Mouse (Mus musculus) hindbrain, embryonic 12.5 days (tissue): ENCODE results near the gene Gm20873. TPM values are rescaled to one million over a fixed set of nuclear protein-coding genes. Genes with fewer than 3 reads are reported as not detected.
"Not testable (repeated sequence)": the region's sequence is repeated elsewhere in the genome, so short reads cannot be mapped to it uniquely, and the experiment has no call there.

Experiments
- ATAC-seq: fragments of 200-750 bp; cut with Nextera tagmentation; 2 replicates; pipeline ENCODE4 v1.8.0; 2017; ENCODE audit warnings: moderate TSS enrichment; ENCODE audit not compliant: low FRiP score
- H3K27ac ChIP-seq: fragments of 300-500 bp; sonication (generic); 2 replicates; pipeline ENCODE4 v1.5.1; 2016; ENCODE audit warnings: mild to moderate bottlenecking
- H3K27me3 ChIP-seq: fragments of 300-500 bp; sonication (generic); 2 replicates; pipeline ENCODE4 v1.6.1; 2016; ENCODE audit warnings: mild to moderate bottlenecking
- H3K36me3 ChIP-seq: fragments of 300-500 bp; sonication (generic); 2 replicates; pipeline ENCODE4 v1.6.1; 2016; ENCODE audit warnings: mild to moderate bottlenecking
- H3K4me1 ChIP-seq: fragments of 300-500 bp; sonication (generic); 2 replicates; pipeline ENCODE4 v1.6.1; 2016
- H3K4me2 ChIP-seq: fragments of 300-500 bp; sonication (generic); replicated peaks from 2 replicates; pipeline ENCODE4 v1.6.1; 2016; ENCODE audit warnings: mild to moderate bottlenecking
- H3K4me3 ChIP-seq: fragments of 300-500 bp; sonication (generic); 2 replicates; pipeline ENCODE4 v1.5.1; 2016; ENCODE audit warnings: mild to moderate bottlenecking
- H3K9ac ChIP-seq: fragments of 300-500 bp; sonication (generic); 2 replicates; pipeline ENCODE4 v1.6.1; 2016; ENCODE audit warnings: mild to moderate bottlenecking, moderate library complexity
- H3K9me3 ChIP-seq: fragments of 300-500 bp; sonication (generic); replicated peaks from 2 replicates; pipeline ENCODE4 v1.6.1; 2016; ENCODE audit warnings: mild to moderate bottlenecking
- WGBS: fragments of 180-500 bp; shearing (Covaris S2); methylation state at CpG from one replicate; pipeline ENCODE4 v1.1.7; 2016; 5-methylcytosine and 5-hydroxymethylcytosine counted together
- polyA plus RNA-seq: library from polyadenylated mRNA; unstranded; fragments of >200 nt; fragmentation: Nextera tagmentation; extraction: Ambion mirVana; gene quantifications from 2 replicates; pipeline ENCODE4 v1.2.1, GENCODE M21; 2016

The Gm20873 gene
- polyA plus RNA-seq: not detected in 2 replicates

DNA sequence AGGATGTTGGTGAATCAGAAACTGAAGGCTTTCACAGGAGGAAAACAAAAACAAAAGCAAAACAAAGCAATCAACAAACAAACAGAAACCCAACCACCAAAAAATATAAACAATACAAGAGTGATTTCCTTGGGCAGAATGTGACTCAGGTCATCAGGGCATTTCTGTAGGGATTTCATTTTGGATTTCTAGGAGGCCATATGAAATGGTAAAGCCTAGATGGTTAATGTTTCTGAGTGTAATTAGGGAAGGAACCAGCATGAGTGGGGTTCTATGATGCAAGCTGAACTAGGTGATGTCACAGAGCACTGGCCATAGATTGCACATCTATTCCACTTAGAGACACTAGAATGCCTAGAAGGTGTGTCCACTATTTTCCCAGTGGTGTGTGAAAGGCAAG lies at the start of gene Gm20873:
Gene Gm20873, plus strand, starts transcription at position 301 of the 400 bp plus-strand sequence.
- H3K27ac ChIP-seq, ATAC-seq, H3K4me2 ChIP-seq, H3K27me3 ChIP-seq, H3K9ac ChIP-seq, H3K4me1 ChIP-seq, H3K9me3 ChIP-seq, H3K36me3 ChIP-seq, H3K4me3 ChIP-seq: not testable (repeated sequence)

DNA sequence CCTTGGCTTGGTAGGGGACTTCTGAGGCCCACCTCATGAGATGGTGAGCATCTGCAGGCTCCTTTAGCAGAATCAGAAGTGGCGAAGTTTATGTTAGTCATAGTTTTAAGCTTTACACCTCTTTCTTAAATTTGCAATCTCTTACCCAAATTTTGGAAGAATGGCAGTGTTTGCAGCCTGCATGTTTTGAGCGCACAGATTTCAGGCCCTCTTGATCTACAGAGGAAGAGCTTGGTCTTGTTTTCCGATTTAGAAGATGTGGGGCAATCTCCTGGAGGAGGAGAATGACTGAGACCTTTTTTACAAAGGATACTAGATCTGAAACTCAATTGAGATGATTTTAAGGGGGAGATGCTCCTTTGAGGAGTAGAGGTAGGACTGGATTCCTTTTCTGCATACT lies 29.0 kb upstream of the Gm20873 start, which contains the start of gene Gm21746:
Gene Gm21746, minus strand, starts transcription at position 101 of the 400 bp plus-strand sequence.
- WGBS: 82% methylated on average over 2 of the region's 3 CpGs

More for the DNA sequence above, 29.0 kb upstream of the Gm20873 start, which contains the start of gene Gm21746:
- H3K9ac ChIP-seq, H3K27me3 ChIP-seq, H3K4me1 ChIP-seq, H3K4me2 ChIP-seq, H3K36me3 ChIP-seq, H3K9me3 ChIP-seq, H3K27ac ChIP-seq, H3K4me3 ChIP-seq, ATAC-seq: not testable (repeated sequence)

Other genes starting within 250 kb of the Gm20873 start
- gene Gm21746, start 29.1 kb upstream of the Gm20873 start, polyA plus RNA-seq: not detected in 2 replicates